Mouse (Mus musculus) central nervous system, embryonic 14 days (tissue): Measurements from ENCODE around the gene Tat. TPM values are rescaled to one million over a fixed set of nuclear protein-coding genes. Genes with fewer than 3 reads are reported as not detected.

Experiments
- polyA plus RNA-seq: library from polyadenylated mRNA; depleted of rRNA; stranded (reverse); fragments of >200 nt; gene quantifications from 2 replicates; pipeline ENCODE4 v1.2.3, GENCODE M21; 2012; rRNA removed

Tat gene
- 0.02 and 0.04 TPM in 2 replicates for polyA plus RNA-seq

DNA sequence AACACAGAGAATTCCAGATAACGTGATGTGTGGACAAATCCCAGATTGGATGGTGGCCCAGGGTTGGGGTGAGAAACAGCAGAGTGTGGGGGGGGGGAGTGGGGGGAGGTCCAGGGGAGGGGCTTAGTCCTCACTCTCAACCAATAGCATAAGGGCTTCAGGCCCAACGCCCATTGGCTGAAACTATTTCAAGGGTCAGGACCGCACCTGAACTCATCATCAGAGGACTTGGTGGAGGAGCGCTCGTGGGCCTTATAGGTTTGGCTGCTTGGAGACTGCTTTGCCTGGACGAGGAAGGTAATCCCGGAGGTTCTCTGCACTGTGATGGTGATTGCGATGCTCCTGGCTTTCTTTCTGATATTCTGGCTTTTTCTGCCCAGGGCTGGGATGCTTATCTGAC lies at the start of gene Tat:
Tat (plus strand) TSS at position 214 of the 400 bp plus-strand sequence.

DNA sequence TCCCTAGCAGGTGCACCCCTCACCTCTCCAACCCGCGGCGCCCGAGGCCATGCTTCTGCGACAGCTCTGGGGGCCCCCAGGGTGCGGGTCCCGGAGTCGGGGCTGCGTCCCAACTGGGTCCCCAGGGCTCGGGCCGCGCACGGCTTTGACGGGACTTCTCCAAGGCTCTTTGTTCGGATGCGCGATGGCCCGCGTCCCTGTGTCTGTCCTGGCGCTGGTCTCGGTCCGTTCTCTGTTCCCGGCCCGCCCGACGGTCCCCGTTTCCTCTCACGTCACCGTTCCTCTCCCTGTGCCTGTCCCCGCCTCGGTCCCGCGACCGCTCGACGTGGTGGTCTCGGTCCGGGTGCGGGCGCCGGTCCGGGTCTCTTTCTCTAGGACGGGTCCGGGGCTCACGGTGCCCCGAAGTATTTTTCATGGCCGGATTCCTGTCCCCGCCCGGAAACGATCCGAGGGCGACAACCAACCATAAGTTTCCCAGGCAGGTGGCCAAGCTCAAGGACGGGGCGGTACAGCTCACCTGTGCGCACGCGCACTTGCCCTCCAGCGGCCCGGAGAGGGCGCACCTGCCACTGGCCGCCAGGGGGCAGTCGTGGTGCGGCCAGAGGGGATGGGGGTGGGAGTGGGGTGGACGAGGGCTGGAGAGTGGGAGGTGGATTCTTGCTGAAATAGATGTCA lies 28.4 kb upstream of the Tat start, which contains the start of gene Marveld3:
Marveld3 (minus strand) TSS at position 511 of the 675 bp plus-strand sequence.

DNA sequence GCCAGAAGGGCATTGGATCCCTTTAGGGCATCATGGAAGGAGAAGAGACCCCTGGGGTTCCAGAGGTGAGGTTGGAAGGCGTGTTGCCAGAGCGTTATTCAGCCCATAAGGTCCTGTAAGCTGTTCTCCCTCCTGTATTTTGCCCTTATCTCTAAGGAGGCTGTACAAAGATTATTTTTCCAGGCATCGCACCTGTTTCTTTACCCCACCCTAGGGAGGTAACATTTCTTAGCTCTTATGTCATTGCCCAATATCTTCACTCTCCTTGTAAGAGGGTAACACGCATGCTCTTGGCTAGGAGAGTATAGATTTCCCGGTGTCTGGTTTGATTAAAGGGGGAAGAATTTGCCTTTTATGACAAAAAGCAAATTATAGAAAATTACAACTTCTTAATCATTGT lies 49.4 kb downstream of the Tat start, which contains the start of gene Chst4:
Chst4 (minus strand) TSS at position 82 of the 400 bp plus-strand sequence.

Other genes starting within 250 kb of the Tat start
- gene Ap1g1, start 211.9 kb upstream of the Tat start, polyA plus RNA-seq = 80.7 and 84.2 TPM in 2 replicates
- gene Phlpp2, start 121.9 kb upstream of the Tat start, polyA plus RNA-seq = 14.4 TPM in 2 replicates
- 0.53 and 0.75 TPM in 2 replicates for gene Marveld3, start 28.2 kb upstream of the Tat start, polyA plus RNA-seq
- not detected in 2 replicates for gene Chst4, start 49.3 kb downstream of the Tat start, polyA plus RNA-seq
- gene Zfp612, start 89.3 kb downstream of the Tat start, polyA plus RNA-seq = 12.3 and 12.9 TPM in 2 replicates
- gene Gm21964, start 110.8 kb downstream of the Tat start, polyA plus RNA-seq = not detected in 2 replicates
- gene Gm17720, start 112.3 kb downstream of the Tat start, polyA plus RNA-seq = not detected in 2 replicates
- 34.0 and 35.5 TPM in 2 replicates for gene Calb2, start 177.8 kb downstream of the Tat start, polyA plus RNA-seq
- 10.7 and 11.5 TPM in 2 replicates for gene Cmtr2, start 225.2 kb downstream of the Tat start, polyA plus RNA-seq